Mouse (Mus musculus) heart, embryonic 11.5 days (tissue): ENCODE measurements at regions not wholly inside any gene's neighbourhood (a gene's known extent, or its start where the extent isn't known, plus 50 kb on each side); places are given as distances from the start of the nearest gene placed in this dataset.

Experiments
- ATAC-seq: fragments of 200-750 bp; cut with Nextera tagmentation; replicated peaks from 2 replicates; pipeline ENCODE4 v1.8.0; 2017; ENCODE audit warnings: moderate library complexity; ENCODE audit not compliant: insufficient number of reproducible peaks, low FRiP score, low TSS enrichment
- H3K27ac ChIP-seq: fragments of 300-500 bp; sonication (generic); 2 replicates; pipeline ENCODE4 v1.5.1; 2014; ENCODE audit warnings: mild to moderate bottlenecking, low read depth, low read length
- H3K27me3 ChIP-seq: fragments of 300-500 bp; sonication (generic); 2 replicates; pipeline ENCODE4 v1.6.1; 2014; ENCODE audit warnings: mild to moderate bottlenecking, low read length, mixed read lengths; ENCODE audit not compliant: control insufficient read depth, insufficient read depth
- H3K36me3 ChIP-seq: fragments of 300-500 bp; sonication (generic); 2 replicates; pipeline ENCODE4 v1.6.1; 2014; ENCODE audit warnings: mild to moderate bottlenecking, low read length, moderate library complexity, mixed read lengths; ENCODE audit not compliant: control insufficient read depth, insufficient read depth
- H3K4me1 ChIP-seq: fragments of 300-500 bp; sonication (generic); 2 replicates; pipeline ENCODE4 v1.6.1; 2014; ENCODE audit warnings: low read length; ENCODE audit not compliant: control insufficient read depth, insufficient read depth
- H3K4me2 ChIP-seq: fragments of 300-500 bp; sonication (generic); 2 replicates; pipeline ENCODE4 v1.6.1; 2014; ENCODE audit warnings: mild to moderate bottlenecking, moderate library complexity
- H3K4me3 ChIP-seq: fragments of 300-500 bp; sonication (generic); 2 replicates; pipeline ENCODE4 v1.5.1; 2014; ENCODE audit warnings: low read depth, low read length
- H3K9ac ChIP-seq: fragments of 300-500 bp; sonication (generic); 2 replicates; pipeline ENCODE4 v1.6.1; 2014; ENCODE audit warnings: mild to moderate bottlenecking, low read depth, low read length, moderate library complexity
- H3K9me3 ChIP-seq: fragments of 300-500 bp; sonication (generic); replicated peaks from 2 replicates; pipeline ENCODE4 v1.6.1; 2016; ENCODE audit warnings: low read length; ENCODE audit not compliant: control insufficient read depth
- WGBS: fragments of 180-500 bp; shearing (Covaris S2); extraction: QIAGEN DNeasy Blood & Tissue Kit; methylation state at CpG from one replicate; pipeline ENCODE4 v1.1.7; 2014; ENCODE audit not compliant: insufficient replicate concordance; 5-methylcytosine and 5-hydroxymethylcytosine counted together

GRCm38 (mm10) chr19:33056372-33056791, 299.1 kb downstream of the Pten start:
- Histone ChIP-seq H3K9me3 (no peaks in the 10 kb centered on the region), H3K4me2 (no peak overlapping the region; the same call in 1 of the 2 replicates), H3K9ac (no peak overlapping the region), H3K4me1 (0 out of 2 replicates have a peak, but pooled peaks cover 2% of the 10 kb centered on the region), H3K27ac (no peak overlapping the region), H3K27me3 (no peaks in the 10 kb centered on the region), H3K4me3 (no peak overlapping the region), H3K36me3 (no peaks in the 10 kb centered on the region)
- no peak for ATAC-seq
- WGBS = 50% methylated on average over 10 of the region's 10 CpGs

- Histone ChIP-seq H3K9ac (no peak overlapping the region), H3K36me3 (no peaks in the 10 kb centered on the region), H3K4me3 (no peak overlapping the region), H3K4me2 (no peak overlapping the region), H3K9me3 (no peaks in the 10 kb centered on the region), H3K27ac (no peak overlapping the region), H3K27me3 (no peaks in the 10 kb centered on the region), H3K4me1 (0 out of 2 replicates have a peak, but pooled peaks cover 2% of the 10 kb centered on the region)
- ATAC-seq = no peak
Observed at GRCm38 (mm10) chr19:33061006-33061405, 303.7 kb downstream of the Pten start.

GRCm38 (mm10) chr19:33062165-33063058, 305.1 kb downstream of the Pten start:
- Histone ChIP-seq H3K36me3 (no peaks in the 10 kb centered on the region), H3K4me1 (no peaks in the 10 kb centered on the region), H3K9ac (no peak overlapping the region), H3K4me2 (no peak overlapping the region), H3K27ac (no peak overlapping the region), H3K4me3 (no peak overlapping the region), H3K27me3 (no peaks in the 10 kb centered on the region), H3K9me3 (no peaks in the 10 kb centered on the region)
- no peak for ATAC-seq
- WGBS = 86% methylated on average over 8 of the region's 8 CpGs

- Histone ChIP-seq H3K9ac (no peak overlapping the region), H3K4me2 (no peak overlapping the region), H3K27me3 (no peaks in the 10 kb centered on the region), H3K36me3 (no peaks in the 10 kb centered on the region), H3K9me3 (no peaks in the 10 kb centered on the region), H3K4me1 (no peaks in the 10 kb centered on the region), H3K27ac (no peak overlapping the region), H3K4me3 (no peak overlapping the region)
- ATAC-seq = no peak
- WGBS = 74% methylated on average over 19 of the region's 19 CpGs
Observed at GRCm38 (mm10) chr19:33065274-33066200, 308.2 kb downstream of the Pten start.

- ATAC-seq = no peak
- Histone ChIP-seq H3K36me3 (no peaks in the 10 kb centered on the region), H3K27ac (no peak overlapping the region), H3K9ac (no peak overlapping the region), H3K4me3 (no peak overlapping the region), H3K9me3 (no peaks in the 10 kb centered on the region), H3K4me2 (no peak overlapping the region), H3K4me1 (no peaks in the 10 kb centered on the region), H3K27me3 (no peaks in the 10 kb centered on the region)
- 76% methylated on average over 11 of the region's 11 CpGs for WGBS
Observed at GRCm38 (mm10) chr19:33068351-33068955, 311.2 kb downstream of the Pten start.

GRCm38 (mm10) chr19:33069761-33070160, 312.5 kb downstream of the Pten start:
- Histone ChIP-seq H3K27me3 (no peaks in the 10 kb centered on the region), H3K27ac (no peak overlapping the region), H3K4me3 (no peak overlapping the region), H3K4me1 (no peaks in the 10 kb centered on the region), H3K4me2 (no peak overlapping the region), H3K9ac (no peak overlapping the region), H3K36me3 (no peaks in the 10 kb centered on the region), H3K9me3 (no peaks in the 10 kb centered on the region)
- WGBS = 50% methylated on average over 6 of the region's 6 CpGs
- no peak for ATAC-seq

- 72% methylated on average over 2 of the region's 2 CpGs for WGBS
- Histone ChIP-seq H3K27me3 (no peaks in the 10 kb centered on the region), H3K27ac (no peak overlapping the region)
Observed at GRCm38 (mm10) chr19:33072299-33072698, 315.0 kb downstream of the Pten start.

GRCm38 (mm10) chr19:33074907-33075306, 317.2 kb downstream of the Rnls start:
- H3K4me3 ChIP-seq = no peak overlapping the region
- no peak overlapping the region for H3K27ac ChIP-seq
- no peaks in the 10 kb centered on the region for H3K9me3 ChIP-seq
- no peaks in the 10 kb centered on the region for H3K36me3 ChIP-seq
- no peak overlapping the region for H3K9ac ChIP-seq
- ATAC-seq = no peak
- H3K4me2 ChIP-seq = no peak overlapping the region
- H3K27me3 ChIP-seq = no peaks in the 10 kb centered on the region
- 58% methylated on average over 4 of the region's 4 CpGs for WGBS
- no peaks in the 10 kb centered on the region for H3K4me1 ChIP-seq

More at GRCm38 (mm10) chr19:33072299-33072698, 315.0 kb downstream of the Pten start:
- H3K4me1 ChIP-seq = no peaks in the 10 kb centered on the region
- H3K9me3 ChIP-seq = no peaks in the 10 kb centered on the region
- H3K36me3 ChIP-seq = no peaks in the 10 kb centered on the region
- no peak overlapping the region for H3K4me2 ChIP-seq
- no peak for ATAC-seq
- no peak overlapping the region for H3K9ac ChIP-seq
- no peak overlapping the region for H3K4me3 ChIP-seq
